Mouse (Mus musculus) splenic B cell, adult 2 months (primary cell): ENCODE measurements at regions not wholly inside any gene's neighbourhood (a gene's known extent, or its start where the extent isn't known, plus 50 kb on each side); places are given as distances from the start of the nearest gene placed in this dataset.

Experiments used
- DNase-seq: peaks from one replicate; pipeline ENCODE4 v3.0.0-alpha.2; 2011; ENCODE audit warnings: low read depth, low spot score
- H3K27me3 ChIP-seq: 2 replicates; pipeline ENCODE4 v1.6.1; 2012; ENCODE audit warnings: mild to moderate bottlenecking, low read length, moderate library complexity, mixed read lengths; ENCODE audit not compliant: control insufficient read depth, poor library complexity, insufficient read depth, severe bottlenecking
- H3K36me3 ChIP-seq: 2 replicates; pipeline ENCODE4 v1.6.1; 2012; ENCODE audit warnings: mild to moderate bottlenecking, low read length, moderate library complexity, mixed read lengths; ENCODE audit not compliant: control insufficient read depth, poor library complexity, insufficient read depth, severe bottlenecking

GRCm38 (mm10) chr3:38820787-38821186, 66.0 kb upstream of the Fat4 start:
- Histone ChIP-seq H3K36me3 (no peaks in the 10 kb centered on the region), H3K27me3 (no peaks in the 10 kb centered on the region)
- no peak for DNase-seq

GRCm38 (mm10) chr3:38820315-38820714, 66.4 kb upstream of the Fat4 start:
- Histone ChIP-seq H3K27me3 (no peaks in the 10 kb centered on the region), H3K36me3 (no peaks in the 10 kb centered on the region)
- DNase-seq, result no peak

GRCm38 (mm10) chr3:38817651-38818050, 69.1 kb upstream of the Fat4 start:
- no peak for DNase-seq
- Histone ChIP-seq H3K36me3 (no peaks in the 10 kb centered on the region), H3K27me3 (no peaks in the 10 kb centered on the region)

GRCm38 (mm10) chr3:38812457-38812856, 74.3 kb upstream of the Fat4 start:
- H3K36me3 ChIP-seq, result no peaks in the 10 kb centered on the region
- no peak for DNase-seq
- H3K27me3 ChIP-seq, result no peaks in the 10 kb centered on the region

- Histone ChIP-seq H3K36me3 (no peaks in the 10 kb centered on the region), H3K27me3 (no peaks in the 10 kb centered on the region)
- DNase-seq, result no peak
Observed at GRCm38 (mm10) chr3:38811635-38812034, 75.1 kb upstream of the Fat4 start.

- Histone ChIP-seq H3K36me3 (no peaks in the 10 kb centered on the region), H3K27me3 (no peaks in the 10 kb centered on the region)
- DNase-seq, result no peak
Observed at GRCm38 (mm10) chr3:38806469-38807055, 80.2 kb upstream of the Fat4 start.

GRCm38 (mm10) chr3:38806036-38806435, 80.7 kb upstream of the Fat4 start:
- Histone ChIP-seq H3K36me3 (no peaks in the 10 kb centered on the region), H3K27me3 (no peaks in the 10 kb centered on the region)
- no peak for DNase-seq

GRCm38 (mm10) chr3:38795646-38796301, 91.0 kb upstream of the Fat4 start:
- no peaks in the 10 kb centered on the region for H3K36me3 ChIP-seq
- no peaks in the 10 kb centered on the region for H3K27me3 ChIP-seq
- DNase-seq, result no peak

GRCm38 (mm10) chr3:38793221-38793620, 93.5 kb upstream of the Fat4 start:
- no peaks in the 10 kb centered on the region for H3K27me3 ChIP-seq
- H3K36me3 ChIP-seq, result no peaks in the 10 kb centered on the region
- no peak for DNase-seq

- Histone ChIP-seq H3K27me3 (no peaks in the 10 kb centered on the region), H3K36me3 (no peaks in the 10 kb centered on the region)
- DNase-seq, result no peak
Observed at GRCm38 (mm10) chr3:38788751-38789150, 98.0 kb upstream of the Fat4 start.

GRCm38 (mm10) chr3:38783711-38784110, 103.0 kb upstream of the Fat4 start:
- no peaks in the 10 kb centered on the region for H3K27me3 ChIP-seq

GRCm38 (mm10) chr3:38783051-38783450, 103.7 kb upstream of the Fat4 start:
- Histone ChIP-seq H3K27me3 (no peaks in the 10 kb centered on the region), H3K36me3 (no peaks in the 10 kb centered on the region)
- no peak for DNase-seq

More at GRCm38 (mm10) chr3:38783711-38784110, 103.0 kb upstream of the Fat4 start:
- DNase-seq, result no peak
- H3K36me3 ChIP-seq, result no peaks in the 10 kb centered on the region

- no peaks in the 10 kb centered on the region for H3K27me3 ChIP-seq
- H3K36me3 ChIP-seq, result no peaks in the 10 kb centered on the region
- DNase-seq, result no peak
Observed at GRCm38 (mm10) chr3:38776743-38777366, 109.9 kb upstream of the Fat4 start.

GRCm38 (mm10) chr3:38754632-38755123, 132.1 kb upstream of the Fat4 start:
- Histone ChIP-seq H3K27me3 (no peaks in the 10 kb centered on the region), H3K36me3 (no peaks in the 10 kb centered on the region)
- DNase-seq, result no peak

- no peaks in the 10 kb centered on the region for H3K36me3 ChIP-seq
- no peak for DNase-seq
- H3K27me3 ChIP-seq, result no peaks in the 10 kb centered on the region
Observed at GRCm38 (mm10) chr3:38753446-38754205, 133.1 kb upstream of the Fat4 start.
